Mouse (Mus musculus) urinary bladder, postnatal 10 days (tissue): ENCODE data around the gene Drd1.

ENCODE experiments used
- DNase-seq: peaks from one replicate; pipeline ENCODE4 v3.0.0; 2022; ENCODE audit warnings: low spot score

The Drd1 gene

DNA sequence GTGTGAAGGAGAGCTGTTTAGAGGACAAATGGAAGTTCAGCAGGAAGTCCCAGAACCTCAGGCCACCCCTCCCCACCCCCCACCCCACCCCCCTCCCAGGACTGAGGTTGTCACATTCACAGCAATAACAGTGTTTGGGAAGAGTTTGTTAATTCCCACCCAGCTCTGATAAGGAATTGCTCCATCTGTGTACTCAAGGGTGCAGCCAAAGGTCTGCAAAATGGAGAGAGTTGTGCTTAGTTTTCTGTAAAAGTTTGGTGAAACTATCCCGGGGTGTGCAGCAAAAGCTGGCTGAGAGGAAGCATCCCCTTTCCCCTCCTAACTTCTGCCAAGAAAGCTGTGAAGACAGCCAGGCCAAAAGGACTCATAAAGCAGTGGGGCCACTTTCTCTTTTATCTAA is 17.6 kb upstream of the Drd1 start:
- no peak for DNase-seq

DNA sequence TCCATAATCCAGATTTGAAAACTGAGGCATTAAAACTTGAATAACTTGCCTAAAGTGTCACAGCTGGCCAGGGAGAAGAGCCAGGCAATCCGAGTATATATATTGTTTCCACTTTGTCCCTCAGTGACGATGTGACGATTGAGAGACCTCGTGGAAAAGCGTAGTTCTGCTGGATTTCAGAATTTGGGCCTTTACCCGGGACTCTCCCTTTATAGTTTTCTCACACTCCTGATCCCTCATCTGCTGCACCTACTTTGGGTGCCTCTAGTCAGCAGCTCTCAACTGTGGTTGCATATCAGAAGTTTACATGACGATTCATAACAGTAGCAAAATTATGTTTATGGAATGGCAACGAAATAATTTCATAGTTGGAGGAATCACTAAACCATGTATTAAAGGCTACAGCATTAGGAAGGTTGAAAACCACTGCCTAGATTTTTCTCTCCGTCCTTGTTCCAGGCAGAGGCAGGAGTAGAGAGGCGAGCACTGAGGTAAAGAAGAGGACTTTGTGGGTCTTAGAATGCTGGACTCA is 17.1 kb upstream of the Drd1 start:
- no peak for DNase-seq

DNA sequence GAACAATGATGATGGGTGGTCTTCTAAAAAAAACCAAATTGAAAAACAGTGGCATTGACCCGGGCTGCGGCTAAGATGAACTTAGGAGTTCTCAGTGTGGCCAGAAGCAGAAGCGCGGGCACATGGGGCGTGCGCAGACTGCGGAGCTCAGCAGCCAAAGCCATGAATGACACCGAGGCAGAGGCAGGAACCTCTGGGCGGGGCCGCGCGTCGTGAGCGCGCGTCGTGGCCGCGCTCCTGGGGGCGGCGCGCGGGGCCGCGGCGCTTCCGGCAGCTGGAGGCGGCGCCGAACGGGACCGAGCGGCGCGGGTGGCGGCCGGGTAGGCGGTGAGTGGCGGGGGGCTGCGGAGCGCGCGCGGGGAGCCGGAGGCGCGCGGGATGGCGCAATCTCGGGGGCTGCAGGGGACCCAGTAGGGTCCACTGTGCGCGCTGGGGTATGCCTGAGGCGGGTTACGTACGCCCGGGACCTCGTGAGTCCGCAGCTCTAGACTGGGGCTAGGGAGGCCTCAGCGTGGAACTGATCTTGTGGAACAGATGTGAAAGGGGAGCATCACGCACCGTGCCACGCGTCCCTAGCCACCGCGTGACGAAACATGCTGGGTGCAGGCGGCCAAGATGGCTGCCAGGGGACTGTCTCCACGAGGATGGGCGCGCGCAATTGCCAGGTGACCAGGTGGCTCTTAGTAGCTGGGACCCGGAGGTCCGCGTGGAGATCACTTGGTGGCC is 16.3 kb upstream of the Drd1 start, which contains the start of gene Sfxn1:
TSS of gene Sfxn1 (plus strand) at position 264 of the 726 bp plus-strand sequence.
- no peak for DNase-seq

DNA sequence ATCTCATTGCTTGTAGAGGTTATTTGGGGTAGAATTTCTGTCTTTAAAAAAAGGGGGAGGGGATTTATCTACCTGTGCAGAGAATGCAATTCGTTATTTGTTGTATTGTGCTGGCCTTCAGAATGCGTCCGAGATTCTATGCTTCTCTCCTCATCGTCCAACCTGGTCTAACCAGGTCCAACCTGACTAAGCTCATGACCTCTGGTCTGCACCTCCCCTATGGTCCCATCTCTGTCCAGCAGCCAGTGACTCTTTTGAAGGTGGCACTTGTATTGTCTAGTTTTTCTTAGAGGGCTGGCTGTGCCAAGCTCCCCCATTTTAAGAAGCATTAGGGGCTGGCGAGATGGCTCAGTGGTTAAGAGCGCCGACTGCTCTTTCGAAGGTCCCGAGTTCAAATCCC is 15.5 kb upstream of the Drd1 start:
- DNase-seq: no peak

DNA sequence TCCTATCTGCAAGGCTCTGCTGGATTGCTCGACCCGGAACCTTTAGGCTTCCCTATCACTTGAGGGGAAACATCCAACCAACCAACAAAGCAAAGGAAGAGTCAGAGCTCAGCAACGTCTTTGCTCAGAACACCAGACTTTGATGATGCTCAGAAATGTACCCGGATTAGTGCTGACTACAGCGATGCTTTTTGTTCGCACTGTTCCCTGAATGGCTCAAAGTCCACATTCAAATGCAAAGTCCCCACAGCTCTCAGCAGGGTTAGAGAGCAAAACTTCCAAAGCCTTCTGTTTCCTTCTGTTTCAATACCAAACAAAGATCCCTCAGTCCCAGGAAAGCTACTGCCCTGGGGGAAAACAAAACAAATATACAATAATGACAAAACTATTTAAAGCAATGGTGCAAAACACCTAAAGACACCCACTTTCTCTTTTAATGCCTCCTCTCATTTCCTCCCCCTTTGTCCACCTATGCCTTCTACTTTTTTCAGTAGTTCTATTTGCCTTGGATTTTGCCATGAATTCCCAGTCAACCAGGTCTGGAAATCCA is 12.2 kb upstream of the Drd1 start:
- DNase-seq: no peak

DNA sequence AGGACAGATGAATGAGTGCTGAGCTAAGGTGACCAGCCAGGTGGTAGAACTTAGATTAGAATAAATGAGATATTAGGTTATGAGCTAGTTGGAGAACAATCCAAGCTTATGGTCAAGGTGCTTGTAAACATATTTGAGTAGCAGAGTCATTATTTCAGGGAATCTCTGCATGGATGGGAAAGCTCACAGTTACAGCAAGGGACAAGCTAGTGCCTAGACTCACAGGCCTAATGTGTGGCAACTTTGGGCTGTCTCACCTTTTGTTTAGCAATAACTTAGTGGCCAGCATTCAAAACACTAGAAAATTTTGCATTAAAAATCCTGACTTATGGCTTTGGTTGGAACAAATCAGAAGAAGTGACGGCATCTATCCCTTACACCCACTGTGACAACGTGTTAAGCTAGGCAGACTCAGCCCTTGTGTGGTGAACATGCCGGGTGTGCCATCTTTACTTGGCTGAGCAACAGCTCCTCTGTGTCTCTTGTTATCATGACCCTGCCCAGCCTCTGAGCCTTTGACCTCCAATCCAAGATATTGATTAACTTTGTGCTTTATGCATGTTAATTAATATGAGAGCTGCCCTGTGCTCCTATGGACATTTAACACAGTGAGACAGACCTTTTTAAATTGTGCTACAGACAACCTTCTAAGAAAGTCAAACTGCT is 10.7 kb upstream of the Drd1 start:
- DNase-seq: no peak

DNA sequence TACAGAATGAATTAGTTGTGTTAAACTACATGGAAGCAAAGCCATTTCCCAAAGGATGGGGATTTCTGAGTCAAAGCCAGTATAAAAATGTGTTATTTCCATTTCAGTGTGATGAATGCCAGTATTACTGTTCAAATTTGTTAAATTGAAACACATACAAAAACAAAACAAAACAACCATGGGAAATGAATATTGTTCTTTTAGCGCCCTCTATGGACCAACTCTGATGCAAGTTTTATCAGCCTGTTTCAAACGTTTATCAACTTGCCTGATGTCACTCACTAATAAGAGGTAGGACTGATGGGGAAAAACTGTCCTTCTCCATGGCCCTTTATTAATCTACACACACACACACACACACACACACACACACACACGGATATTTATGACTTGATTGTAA is 7.8 kb upstream of the Drd1 start:
- DNase-seq: no peak

DNA sequence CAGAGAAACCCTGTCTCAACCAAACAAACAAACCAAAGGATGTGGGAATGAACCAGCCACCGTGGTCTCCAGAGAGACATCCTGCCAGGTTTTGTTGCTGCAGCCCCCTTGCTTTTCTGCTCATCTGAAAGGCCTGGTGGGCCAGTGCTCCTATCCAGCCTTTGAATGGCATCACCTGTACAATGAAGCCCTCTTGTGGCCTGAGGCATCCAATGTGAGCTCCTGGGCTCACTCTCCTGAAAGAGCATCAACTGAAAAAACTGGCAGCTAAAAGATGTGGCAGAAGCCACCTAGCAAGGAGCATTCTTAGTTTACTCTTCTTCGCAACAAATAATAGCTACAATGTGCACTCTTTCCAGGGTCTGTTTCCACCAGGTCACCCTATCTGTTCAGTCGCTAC is 6.6 kb upstream of the Drd1 start:
- DNase-seq: no peak

DNA sequence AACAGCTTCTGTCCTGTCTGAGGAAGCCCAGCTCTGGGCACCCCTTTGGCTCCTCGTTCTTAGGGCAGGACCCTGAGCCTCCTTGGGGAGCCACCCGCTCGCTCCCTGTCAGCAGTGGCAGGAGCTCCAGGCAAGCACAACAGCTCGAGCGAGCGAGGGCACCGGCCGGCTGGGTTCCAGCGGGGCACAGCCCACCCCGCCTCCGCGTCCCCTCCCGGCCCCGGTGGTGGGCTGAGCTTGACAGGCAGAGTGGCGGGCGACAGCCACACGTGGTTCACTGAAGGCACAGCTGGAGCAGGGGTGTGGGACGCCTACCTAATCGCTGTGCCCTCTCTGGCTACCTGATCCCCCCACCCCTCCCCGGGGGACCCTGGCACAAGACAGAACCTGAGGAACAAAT is 543 bp downstream of the Drd1 start:
- DNase-seq: no peak

DNA sequence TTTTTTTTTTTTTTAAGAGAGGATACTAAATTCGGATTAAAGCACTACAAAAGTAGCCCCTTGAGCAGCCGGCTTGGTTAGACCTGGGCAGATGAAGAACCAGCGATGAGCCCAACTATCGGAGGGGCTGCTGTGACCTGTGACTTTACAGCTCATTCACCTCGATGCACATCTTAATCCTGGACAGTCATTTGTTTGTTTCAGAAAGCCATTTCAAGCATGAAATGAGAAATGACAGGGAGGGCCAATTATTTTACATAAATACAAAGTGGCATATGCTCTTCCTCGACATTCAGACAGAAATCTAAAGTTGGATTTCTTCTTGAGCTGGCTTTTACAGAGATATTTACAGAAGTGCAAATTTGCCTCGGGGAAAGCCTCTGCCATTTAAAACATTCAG is 3.9 kb downstream of the Drd1 start:
- no peak for DNase-seq

DNA sequence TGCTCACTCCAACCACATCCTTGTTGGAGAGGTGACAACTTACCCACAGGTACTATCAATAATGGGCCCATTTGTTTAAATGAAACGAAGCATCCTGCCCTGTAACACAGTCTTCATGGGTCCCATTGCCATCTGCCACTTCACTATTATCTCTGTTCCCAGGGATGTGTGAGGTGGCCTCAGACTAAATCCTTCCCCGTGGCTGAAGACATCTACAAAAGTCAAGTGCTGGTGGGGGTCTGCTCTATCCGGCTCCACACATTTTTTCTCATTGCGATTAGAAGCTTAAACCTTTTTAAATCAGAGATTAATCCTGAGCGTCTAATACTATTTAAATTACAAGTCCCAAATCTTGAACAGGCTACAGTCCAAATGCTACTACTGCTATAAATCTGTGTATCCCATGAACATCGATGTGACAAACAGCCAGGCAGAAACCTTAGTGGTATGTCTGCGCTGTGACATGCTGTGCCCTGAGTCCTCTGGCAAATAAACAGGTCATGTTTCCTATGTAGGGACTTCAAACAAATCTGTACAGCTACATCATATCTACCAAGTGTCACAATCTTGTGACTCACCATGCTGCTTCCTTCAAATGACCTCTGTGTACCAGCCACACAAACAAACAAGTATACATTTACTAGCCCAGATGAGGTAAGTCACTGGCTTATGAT is 6.7 kb downstream of the Drd1 start:
- no peak for DNase-seq

DNA sequence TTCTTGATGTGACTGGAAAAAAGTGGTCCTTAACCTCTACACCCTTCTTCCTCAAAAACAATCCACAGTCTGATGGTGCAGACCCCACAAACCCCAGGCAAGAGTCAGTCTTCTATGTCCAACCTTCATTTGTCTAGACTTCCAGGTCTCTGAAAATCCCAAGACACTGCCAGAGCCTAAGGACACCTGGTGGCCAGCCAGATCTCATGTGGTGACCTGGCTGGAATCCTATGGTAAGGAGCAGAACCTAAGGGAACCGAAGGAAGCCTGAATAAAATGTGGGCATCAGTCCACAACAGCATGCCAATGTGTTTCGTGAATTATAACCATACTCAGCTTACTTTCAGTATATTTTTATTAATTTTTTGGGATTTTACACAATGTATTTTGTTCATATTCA is 15.2 kb downstream of the Drd1 start:
- DNase-seq: no peak

DNA sequence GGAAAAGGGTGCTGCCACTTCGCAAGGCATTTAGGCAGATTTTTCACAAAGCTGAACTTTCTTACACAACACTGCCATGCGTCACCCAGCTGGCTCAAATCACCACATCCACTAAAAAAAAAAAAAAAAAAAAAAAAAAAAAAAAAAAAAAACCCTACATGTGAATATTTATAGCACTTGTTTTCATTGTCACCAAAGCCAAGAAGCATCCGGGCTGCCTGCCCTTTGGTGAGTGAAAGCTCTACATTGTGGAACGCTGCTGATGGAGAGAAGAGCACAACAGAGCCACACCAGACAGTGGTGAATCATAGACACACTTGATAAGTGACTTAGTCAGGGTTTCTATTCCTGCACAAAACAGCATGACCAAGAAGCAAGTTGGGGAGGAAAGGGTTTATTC is 17.6 kb downstream of the Drd1 start:
- no peak for DNase-seq

DNA sequence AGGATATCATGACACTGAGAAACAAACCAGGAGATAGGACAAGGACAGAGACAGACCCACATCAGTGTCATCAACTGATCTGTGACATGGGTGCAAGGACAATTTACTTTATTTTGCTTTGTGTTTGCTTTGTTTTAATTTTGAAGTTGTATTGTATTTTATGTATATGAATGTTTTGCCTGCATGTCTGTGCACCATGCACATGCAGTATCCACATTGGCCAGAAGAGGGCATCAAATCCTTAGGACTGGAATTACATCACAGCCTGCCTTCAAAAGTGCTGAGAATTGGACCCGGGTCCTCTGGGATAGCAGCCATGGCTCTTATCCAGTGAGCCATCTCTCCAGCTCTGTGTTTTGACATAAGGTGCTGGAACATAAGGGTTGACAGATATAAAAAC is 20.0 kb downstream of the Drd1 start:
- no peak for DNase-seq

DNA sequence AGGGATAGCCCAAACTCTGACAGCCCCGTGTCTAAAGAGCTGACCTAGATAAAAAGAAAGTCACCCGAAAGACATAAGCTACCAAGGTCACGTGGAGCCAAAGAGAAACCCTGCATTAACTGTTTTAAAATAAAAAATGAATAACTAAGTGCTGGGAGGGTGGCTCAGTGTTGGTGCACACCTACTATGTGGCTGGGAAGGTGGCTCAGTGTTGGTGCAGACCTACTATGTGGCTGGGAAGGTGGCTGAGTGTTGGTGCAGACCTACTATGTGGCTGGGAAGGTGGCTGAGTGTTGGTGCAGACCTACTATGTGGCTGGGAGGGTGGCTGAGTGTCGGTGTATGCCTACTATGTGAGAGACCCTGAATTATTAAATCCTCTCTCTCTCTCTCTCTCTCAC is 21.9 kb downstream of the Drd1 start:
- DNase-seq: no peak

DNA sequence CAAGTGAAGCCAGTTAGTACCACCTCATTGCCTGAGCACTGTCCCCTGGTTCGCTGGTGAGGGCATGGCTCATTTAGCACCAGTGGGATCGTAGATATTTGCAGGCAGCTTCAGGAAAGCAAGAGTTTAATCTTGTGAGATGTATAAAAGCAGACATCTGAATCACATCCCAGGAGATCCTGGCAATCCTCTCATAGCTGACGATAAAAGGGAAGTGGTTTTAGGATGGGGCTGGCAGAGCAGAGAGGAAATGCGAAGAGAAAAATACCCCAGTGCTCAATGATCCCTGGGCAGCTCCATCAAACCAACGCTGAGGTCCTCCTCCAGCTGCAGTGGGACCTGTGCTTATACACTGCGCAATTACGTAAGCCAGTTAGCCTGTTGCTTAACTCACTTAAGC is 28.4 kb downstream of the Drd1 start:
- no peak for DNase-seq

DNA sequence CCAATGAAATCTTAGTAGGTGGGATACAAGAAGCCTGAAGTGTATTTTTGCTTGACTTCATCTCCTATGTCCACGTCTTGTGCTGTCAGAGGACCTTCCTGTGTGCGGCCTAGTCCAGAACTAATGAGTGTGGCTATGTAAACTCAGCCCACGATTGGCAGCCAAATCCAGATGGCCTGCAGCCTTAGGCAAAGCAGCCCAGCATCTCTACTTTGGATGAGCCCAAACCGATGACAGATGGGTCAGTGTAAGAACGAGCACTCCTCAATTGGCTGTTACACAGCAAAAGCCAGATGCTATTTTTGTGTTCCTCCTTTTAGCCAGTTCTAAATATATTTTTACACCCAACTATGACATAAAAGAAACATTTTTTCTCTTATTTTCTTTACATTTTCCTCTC is 32.2 kb downstream of the Drd1 start:
- no peak for DNase-seq

DNA sequence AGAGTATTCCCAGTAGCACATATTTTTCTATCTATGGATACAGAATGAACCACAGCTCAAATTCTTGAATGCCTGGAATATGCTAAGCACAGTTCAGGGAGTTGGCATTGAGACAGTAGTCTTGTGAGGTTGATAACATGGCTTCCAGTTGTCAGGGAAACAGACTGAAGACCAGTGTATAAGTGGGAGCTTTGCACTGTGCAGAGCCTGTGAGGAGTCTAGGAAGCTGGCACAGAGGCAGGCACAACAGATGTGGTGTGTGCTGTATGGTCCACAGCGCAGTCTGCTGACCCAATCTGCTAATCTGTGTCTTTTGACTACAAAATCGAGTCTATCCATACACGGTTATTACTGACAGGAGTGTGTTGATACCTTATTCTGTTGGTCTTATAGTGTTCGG is 46.8 kb downstream of the Drd1 start:
- no peak for DNase-seq
